ENCODE assay signal across 8 mouse cellular contexts in genomic region chr17:35821439-35822430, GRCm38 (mm10). TPM values are rescaled to one million over a fixed set of nuclear protein-coding genes. Genes with fewer than 3 reads are reported as not detected.
DNase-seq lines count a peak whose midpoint lies in the region; ATAC-seq lines count a peak whose summit lies in the region.

Gene Ier3 (plus strand): TSS chr17:35821684.

- H3K9me3 ChIP-seq in heart, embryonic 14.5 days (ENCODE audit: control insufficient read depth, low read length), result no peaks in the 10 kb centered on the region
- H3K9me3 ChIP-seq in lung, embryonic 15.5 days, result no peaks in the 10 kb centered on the region

- peak; percentile 33 for ATAC-seq in erythroid progenitor cell, adult 5-6 weeks (replicated peaks; ENCODE audit: low FRiP score, poor library complexity, severe bottlenecking)
- peak; percentile 69 for ATAC-seq in heart, embryonic 14.5 days (ENCODE audit: insufficient number of reproducible peaks, insufficient read depth, low FRiP score, low read depth)
- ATAC-seq in lung, embryonic 15.5 days (ENCODE audit: borderline replicate concordance, extremely low read depth, low FRiP score, low TSS enrichment), result peak; percentile 60
- peak; percentile 40 for ATAC-seq in neutrophil, adult 5-6 weeks (ENCODE audit: extremely low read depth, insufficient number of reproducible peaks, low FRiP score, poor library complexity, severe bottlenecking)

- H3K36me3 ChIP-seq in heart, embryonic 14.5 days (ENCODE audit: control insufficient read depth, insufficient read depth, low read length), result peaks cover 24% of the 10 kb centered on the region
- peaks cover 13% of the 10 kb centered on the region for H3K36me3 ChIP-seq in lung, embryonic 15.5 days

- peaks cover 7 to 31% of the 10 kb centered on the region in 2 experiments; a peak in 3 of 4 replicates for H3K4me1 ChIP-seq in heart, embryonic 14.5 days (ENCODE audit: control insufficient read depth in 2 of 2, insufficient read depth in 2 of 2, low read length in 2 of 2)
- peaks cover 33% of the 10 kb centered on the region for H3K4me1 ChIP-seq in lung, embryonic 15.5 days

- H3K4me3 ChIP-seq in heart, embryonic 14.5 days (ENCODE audit: control insufficient read depth in 1 of 2, insufficient read depth in 1 of 2, low read depth in 1 of 2, low read length in 2 of 2), result peak within 1 kb of the TSS; percentile 70 to 76
- peak within 1 kb of the TSS; percentile 76 for H3K4me3 ChIP-seq in lung, embryonic 15.5 days

- H3K9ac ChIP-seq in heart, embryonic 14.5 days (ENCODE audit: low read length), result peak within 1 kb of the TSS; percentile 91
- peak within 1 kb of the TSS; percentile 69 for H3K9ac ChIP-seq in lung, embryonic 15.5 days

- H3K27ac ChIP-seq in heart, embryonic 14.5 days (replicated peaks in 1 of 2; ENCODE audit: control insufficient read depth in 1 of 2, insufficient read depth in 1 of 2, low read depth in 2 of 2, low read length in 2 of 2), result peak within 1 kb of the TSS; percentile 79 to 89
- H3K27ac ChIP-seq in lung, embryonic 15.5 days, result peak within 1 kb of the TSS; percentile 87

- H3K27me3 ChIP-seq in heart, embryonic 14.5 days (ENCODE audit: control insufficient read depth, insufficient read depth, low read length), result no peaks in the 10 kb centered on the region
- H3K27me3 ChIP-seq in lung, embryonic 15.5 days, result no peaks in the 10 kb centered on the region

- WGBS in heart, embryonic 14.5 days, result under 1% methylated on average over 62 of the region's 62 CpGs
- WGBS in lung, embryonic 15.5 days, result under 1% methylated on average over 62 of the region's 62 CpGs

- peak; percentile 21 to 35 for DNase-seq in CD8-positive naive resting alpha-beta T cell, adult 2 months (ENCODE audit: low read depth in 2 of 2, low spot score in 2 of 2)
- peak; percentile 50 to 77 for DNase-seq in adrenal gland, postnatal 4 days (ENCODE audit: low spot score in 2 of 2)
- DNase-seq in kidney, postnatal 10 days, result peak; percentile 93
- DNase-seq in thymus, postnatal 14 days, result peak; percentile 52

- peak within 1 kb of the TSS; percentile 95 for H3K4me2 ChIP-seq in heart, embryonic 14.5 days (ENCODE audit: low read length)
- H3K4me2 ChIP-seq in lung, embryonic 15.5 days, result peak within 1 kb of the TSS; percentile 97

RNA-seq across cellular contexts. Expression of gene Ier3, which starts in this region (rescaled TPM):
- total RNA-seq in adrenal gland, postnatal 4 days (2021), result 10 to 100 TPM; 11.3 to 14.9 TPM
- 3.8 and 10.5 TPM in 2 replicates for total RNA-seq in erythroid progenitor cell, adult 5-6 weeks (2015; ENCODE audit: low replicate concordance)
- 0.51 and 4.0 TPM in 2 replicates for total RNA-seq in erythroid progenitor cell, adult 5-6 weeks (2017; ENCODE audit: low replicate concordance)
- polyA plus RNA-seq in heart, embryonic 14.5 days (2014; fragmentation: Nextera tagmentation; extraction: Ambion mirVana), result 20.8 and 27.3 TPM in 2 replicates
- polyA plus RNA-seq in lung, embryonic 15.5 days (2015; fragmentation: Nextera tagmentation; extraction: Ambion mirVana), result 17.9 and 21.0 TPM in 2 replicates
- 74.1 and 100 TPM in 2 replicates for total RNA-seq in neutrophil, adult 5-6 weeks (2017)

Comparison
In these comparisons a context has a peak if more than half of its experiments do, and no peak if none do; other contexts are left out.
1. Peak in every context shown above with its lines: DNase-seq, ATAC-seq, H3K4me3 ChIP-seq and H3K27ac ChIP-seq.
2. DNase-seq: peak in every context shown above with its lines; median percentile 93 in kidney, postnatal 10 days; 64 in adrenal gland, postnatal 4 days; 52 in thymus, postnatal 14 days; 28 in CD8-positive naive resting alpha-beta T cell, adult 2 months.